Mouse (Mus musculus): Measurements from ENCODE around the gene Ndufs8. TPM values are rescaled to one million over a fixed set of nuclear protein-coding genes. Genes with fewer than 3 reads are reported as not detected.
"Not testable (repeated sequence)": the region's sequence is repeated elsewhere in the genome, so short reads cannot be mapped to it uniquely, and the experiment has no call there.

Gene Ndufs8
- total RNA-seq (2021), result 100 to 1,000 TPM; 358 to 371 TPM

DNA sequence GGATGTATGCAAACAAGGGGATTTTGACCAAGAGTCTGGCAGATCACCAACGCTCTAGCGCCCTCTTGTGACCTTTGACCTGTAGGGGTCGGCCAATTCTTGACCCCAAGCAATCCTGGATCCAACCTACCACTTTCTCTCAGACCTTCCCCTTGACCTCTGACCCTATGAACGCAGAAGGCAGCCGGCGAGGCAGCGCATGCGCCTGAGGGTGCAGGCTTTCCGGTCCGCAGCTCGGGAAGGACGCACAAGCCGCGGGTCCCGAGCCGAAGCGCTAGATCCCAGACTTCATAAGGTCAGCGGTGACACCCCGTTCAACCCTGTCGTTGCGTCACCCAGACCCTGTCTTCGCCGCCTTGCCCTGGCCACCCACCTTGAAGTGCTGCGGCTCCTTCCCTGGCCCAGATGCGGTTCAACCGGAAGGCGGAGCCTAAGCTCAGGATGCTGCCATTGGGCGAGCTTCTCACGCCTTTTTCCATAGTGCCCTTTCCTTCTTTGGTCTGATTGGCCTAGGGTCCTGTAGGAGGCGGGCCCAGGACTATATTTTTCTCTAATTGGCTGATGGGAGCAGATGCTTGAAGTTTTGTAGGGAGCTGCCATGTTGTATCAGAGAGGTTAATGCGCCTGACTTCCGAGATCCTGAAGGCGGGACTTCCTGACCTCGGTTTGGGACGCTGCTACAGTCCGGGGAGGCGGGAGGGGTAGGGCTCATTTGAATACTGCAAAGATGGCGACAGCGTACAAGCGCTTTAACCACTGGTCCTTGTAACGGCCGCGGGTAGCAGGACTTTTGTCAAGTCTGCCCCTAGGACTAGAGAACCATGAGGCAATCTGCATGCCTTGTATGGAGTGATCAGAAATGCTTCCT lies at the start of gene Ndufs8:
Ndufs8 (minus strand) TSS at position 438 of the 868 bp plus-strand sequence.
- intact Hi-C loops (cut with DNase I), result no loop called here
- peak; percentile 95 to 97 for DNase-seq

- intact Hi-C loops (cut with DNase I); DNase-seq: not testable (repeated sequence)
These were observed 49.2 kb upstream of the Ndufs8 start for GRCm38 (mm10) chr19:3961805-3962204.

GRCm38 (mm10) chr19:3960211-3960610 lies 47.6 kb upstream of the Ndufs8 start:
- intact Hi-C loops (cut with DNase I), result no loop called here
- DNase-seq, result no peak

DNA sequence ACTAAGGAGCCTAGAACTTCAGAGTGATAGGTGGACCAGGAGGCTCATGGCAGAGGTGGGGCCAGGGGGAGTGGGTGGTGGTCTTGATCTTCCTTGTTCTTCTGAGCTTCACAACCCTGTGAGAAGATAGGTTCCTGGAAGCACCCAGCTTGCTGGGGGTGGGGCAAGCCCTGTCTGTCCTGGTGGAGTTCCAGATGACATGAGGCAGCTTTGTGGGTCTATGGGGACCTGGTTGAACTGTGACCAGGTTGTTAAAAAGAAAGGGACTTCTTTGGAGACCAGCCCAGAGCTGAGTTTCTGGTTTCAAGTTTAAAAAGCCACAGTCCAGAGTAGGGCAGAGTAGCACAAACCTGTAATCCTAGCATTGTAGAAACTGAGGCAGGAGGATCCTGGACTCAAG lies 46.5 kb upstream of the Ndufs8 start:
- DNase-seq, result no peak
- intact Hi-C loops (cut with DNase I), result no loop called here

DNA sequence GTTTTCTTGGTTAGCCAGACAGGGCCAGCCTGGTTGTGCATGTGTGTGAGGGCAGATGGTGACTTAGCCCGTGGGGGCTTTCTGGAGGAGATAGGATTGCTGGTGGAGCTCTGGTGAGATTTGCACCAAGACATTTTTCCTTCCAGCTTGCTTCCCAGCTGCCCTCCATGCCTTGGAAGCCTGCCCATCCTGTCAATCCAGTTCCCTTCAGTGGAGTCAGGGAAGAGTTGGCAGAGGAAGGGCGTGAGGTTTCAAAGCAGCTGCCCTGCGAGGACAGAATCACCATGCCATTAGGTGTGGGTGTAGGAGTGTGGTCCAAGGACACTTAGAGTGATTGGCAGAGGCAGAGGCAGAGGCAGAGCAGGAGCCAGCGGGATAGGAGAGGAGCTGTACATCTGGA lies 45.9 kb upstream of the Ndufs8 start, which contains the start of gene Aldh3b3:
Aldh3b3 (plus strand) TSS at position 176 of the 400 bp plus-strand sequence.
- DNase-seq, result peak; percentile 32 to 37
- intact Hi-C loops (cut with DNase I), result no loop called here

DNA sequence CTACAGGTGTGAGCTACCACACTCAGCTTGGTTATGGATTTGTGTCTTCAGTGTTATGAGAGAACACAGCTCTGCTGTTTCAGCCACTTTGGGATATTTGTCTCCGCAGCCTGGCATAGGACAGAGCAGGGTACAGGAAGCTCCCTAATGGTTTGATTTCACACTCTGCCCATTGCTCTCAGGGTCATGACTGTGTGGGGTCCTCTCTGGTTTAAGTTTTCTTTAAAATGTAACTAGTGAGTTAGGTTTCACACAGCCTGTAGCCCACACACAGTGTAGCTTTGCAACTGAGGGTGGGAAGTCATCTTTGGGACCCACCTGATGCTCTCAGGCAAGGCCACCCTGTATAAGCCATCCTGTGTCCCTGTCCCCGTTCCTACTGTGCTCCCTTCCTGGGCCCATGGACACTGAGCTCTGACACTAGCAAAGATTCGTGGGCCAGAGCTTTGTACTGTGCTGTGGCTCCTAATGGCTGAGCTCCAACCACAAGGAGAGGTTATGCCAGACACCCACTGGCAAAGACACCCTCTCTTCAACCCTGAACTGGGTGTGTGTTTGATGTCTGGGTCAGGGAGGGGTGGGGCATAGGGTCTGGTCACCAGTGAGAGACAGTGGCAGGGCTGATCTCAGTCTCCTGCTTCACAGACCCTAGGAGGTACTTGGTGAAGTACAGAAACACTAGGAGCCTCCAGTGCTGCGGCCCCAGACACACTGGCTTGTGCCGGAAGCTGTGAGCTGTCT lies 44.9 kb upstream of the Ndufs8 start:
- DNase-seq; intact Hi-C loops (cut with DNase I): not testable (repeated sequence)

GRCm38 (mm10) chr19:3955804-3956203 lies 43.2 kb upstream of the Ndufs8 start:
- intact Hi-C loops (cut with DNase I), result no loop called here
- DNase-seq, result no peak

DNA sequence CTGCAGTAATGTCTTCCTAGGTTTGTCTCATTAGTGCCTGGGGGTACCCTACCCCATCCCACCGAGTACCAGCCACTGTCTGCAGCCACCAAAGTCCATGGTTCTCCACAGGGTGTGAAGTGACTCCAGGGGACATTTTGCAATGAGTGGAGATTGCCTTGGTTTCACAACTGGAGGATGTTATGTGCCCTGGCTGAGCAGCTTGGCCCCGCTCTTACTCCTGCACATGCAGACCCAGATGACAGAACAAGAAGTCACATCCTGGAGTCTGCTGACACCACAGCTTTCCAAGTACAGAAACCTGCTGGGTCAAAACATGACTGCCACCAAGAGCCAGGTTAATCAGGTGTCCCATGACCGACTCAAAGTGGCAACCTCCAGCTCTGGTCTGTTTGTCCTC lies 42.5 kb upstream of the Ndufs8 start:
- DNase-seq, result no peak
- intact Hi-C loops (cut with DNase I), result no loop called here

DNA sequence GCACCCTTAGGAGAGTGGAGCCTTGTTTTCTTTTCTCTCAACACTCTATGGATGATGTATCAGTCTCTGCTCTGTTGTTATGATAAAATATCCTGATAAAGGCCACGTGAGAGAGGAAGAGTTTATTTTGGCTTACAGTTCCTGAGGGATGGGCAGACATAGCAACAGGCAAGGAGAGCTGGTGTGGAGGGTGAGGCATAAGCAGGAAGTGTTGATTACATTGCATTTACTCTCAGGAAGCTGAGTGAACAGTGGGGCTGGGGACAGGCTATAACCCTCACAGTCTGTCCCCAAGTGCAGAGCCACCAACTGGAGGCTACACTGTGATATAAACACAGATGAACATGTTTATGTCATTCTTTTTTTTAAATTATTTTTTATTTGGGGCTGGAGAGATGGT lies 39.5 kb upstream of the Ndufs8 start:
- DNase-seq, result no peak
- intact Hi-C loops (cut with DNase I), result no loop called here

GRCm38 (mm10) chr19:3951461-3951860 lies 38.9 kb upstream of the Ndufs8 start:
- DNase-seq, result no peak
- intact Hi-C loops (cut with DNase I), result no loop called here

GRCm38 (mm10) chr19:3950331-3950730 lies 37.8 kb upstream of the Ndufs8 start:
- intact Hi-C loops (cut with DNase I), result no loop called here
- no peak for DNase-seq

- DNase-seq, result no peak
- intact Hi-C loops (cut with DNase I), result no loop called here
These were observed 36.0 kb upstream of the Ndufs8 start for GRCm38 (mm10) chr19:3948546-3948945.

GRCm38 (mm10) chr19:3947813-3948212 lies 35.2 kb upstream of the Ndufs8 start:
- intact Hi-C loops (cut with DNase I), result no loop called here
- DNase-seq, result no peak

DNA sequence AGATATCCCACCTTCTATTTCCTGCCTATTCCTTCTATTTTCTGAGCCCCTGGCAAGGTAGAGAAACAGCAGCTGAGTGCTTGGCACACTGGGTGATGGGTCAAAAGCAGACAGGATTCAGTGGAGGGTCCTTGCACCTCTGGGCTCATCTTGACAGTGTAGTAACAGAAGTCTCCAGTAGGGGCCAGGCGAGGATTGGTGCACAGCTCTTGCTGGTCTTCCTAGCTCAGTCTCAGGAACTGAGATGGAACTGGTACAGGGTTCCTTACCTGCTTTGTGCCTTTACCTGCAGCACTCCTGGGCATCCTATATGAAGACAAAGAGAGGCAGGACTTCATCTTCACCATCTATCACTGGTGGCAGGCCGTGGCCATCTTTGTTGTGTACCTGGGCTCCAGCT lies 34.1 kb upstream of the Ndufs8 start:
- peak; percentile 80 to 86 for DNase-seq
- intact Hi-C loops (cut with DNase I), result loop anchor here (1.0 kb wide), 2 partner anchors 34 to 66 kb away; partner anchors contain the start of gene Ndufv1

GRCm38 (mm10) chr19:3945872-3946564 lies 33.4 kb upstream of the Ndufs8 start:
- intact Hi-C loops (cut with DNase I), result loop anchor here (1.0 kb wide), 2 partner anchors 34 to 66 kb away; partner anchors contain the start of gene Ndufv1
- DNase-seq, result peak; percentile 44 to 56

- peak in 1 of 2 experiments; percentile 31 for DNase-seq
- intact Hi-C loops (cut with DNase I), result no loop called here
These were observed 30.6 kb upstream of the Ndufs8 start for GRCm38 (mm10) chr19:3942986-3943735.

DNA sequence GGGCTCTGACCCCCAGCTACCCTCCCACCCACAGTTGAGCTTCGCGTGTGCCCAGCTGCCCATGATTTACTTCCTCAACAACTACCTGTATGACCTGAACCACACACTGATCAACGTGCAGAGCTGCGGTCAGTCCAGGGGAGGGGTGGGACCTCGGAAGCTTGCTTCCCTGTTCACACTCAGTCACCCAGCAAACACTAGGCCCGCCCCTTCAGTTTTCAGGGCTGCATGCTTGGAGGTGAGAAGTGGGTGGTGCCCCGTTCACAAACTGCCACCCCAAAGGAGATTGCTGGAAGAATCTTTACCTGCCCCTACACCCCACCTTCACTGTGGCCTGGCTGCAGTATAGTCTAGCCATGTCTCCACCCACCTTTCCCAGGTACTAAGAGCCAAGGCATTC lies 29.7 kb upstream of the Ndufs8 start:
- DNase-seq, result no peak
- intact Hi-C loops (cut with DNase I), result no loop called here

GRCm38 (mm10) chr19:3935896-3936850 lies 23.6 kb upstream of the Ndufs8 start:
- intact Hi-C loops (cut with DNase I), result no loop called here
- peak; percentile 70 to 77 for DNase-seq

Measured in heart, postnatal 10 days (tissue).